ENCODE assay signal across 8 mouse cellular contexts in genomic region chr9:58249592-58250192, GRCm38 (mm10). TPM values are rescaled to one million over a fixed set of nuclear protein-coding genes. Genes with fewer than 3 reads are reported as not detected.
DNase-seq lines count a peak whose midpoint lies in the region; ATAC-seq and TF ChIP-seq lines count a peak whose summit lies in the region.

Gene Pml, minus strand, starts transcription at chr9:58249786.

- ATAC-seq in heart, embryonic 15.5 days (replicated peaks; ENCODE audit: insufficient number of reproducible peaks, insufficient read depth, low FRiP score, low read depth): peak; percentile 69
- peak; percentile 62 for ATAC-seq in liver, embryonic 15.5 days (ENCODE audit: insufficient read depth)
- no peak for ATAC-seq in neural tube, embryonic 12.5 days (ENCODE audit: low FRiP score, low read depth)

- no peaks in the 10 kb centered on the region for H3K27me3 ChIP-seq in erythroblast, embryonic 14.5 days (ENCODE audit: control insufficient read depth)
- no peaks in the 10 kb centered on the region for H3K27me3 ChIP-seq in heart, embryonic 15.5 days
- no peaks in the 10 kb centered on the region for H3K27me3 ChIP-seq in liver, embryonic 15.5 days
- no peaks in the 10 kb centered on the region for H3K27me3 ChIP-seq in neural tube, embryonic 12.5 days (replicated peaks)
- H3K27me3 ChIP-seq in testis, adult 2 months (ENCODE audit: control insufficient read depth, insufficient read depth, low read length): no peaks in the 10 kb centered on the region; the same call in 1 of the 2 replicates

- peak within 1 kb of the TSS; percentile 81 for H3K27ac ChIP-seq in bone marrow macrophage, adult 2 months (ENCODE audit: insufficient read depth, low read depth, low read length)
- peak within 1 kb of the TSS; percentile 95 for H3K27ac ChIP-seq in heart, embryonic 15.5 days
- peak within 1 kb of the TSS; percentile 95 for H3K27ac ChIP-seq in liver, embryonic 15.5 days (replicated peaks)
- no peak within 1 kb of the TSS for H3K27ac ChIP-seq in neural tube, embryonic 12.5 days
- H3K27ac ChIP-seq in testis, adult 2 months (ENCODE audit: control insufficient read depth, insufficient read depth, low read depth, low read length): peak within 1 kb of the TSS; percentile 79

- peak within 1 kb of the TSS; percentile 66 for H3K9ac ChIP-seq in heart, embryonic 15.5 days
- peak within 1 kb of the TSS; percentile 79 for H3K9ac ChIP-seq in liver, embryonic 15.5 days
- peak within 1 kb of the TSS; percentile 53 for H3K9ac ChIP-seq in neural tube, embryonic 12.5 days

- H3K4me1 ChIP-seq in bone marrow macrophage, adult 2 months (ENCODE audit: control insufficient read depth, insufficient read depth, low read length): peaks cover 37% of the 10 kb centered on the region
- H3K4me1 ChIP-seq in erythroblast, embryonic 14.5 days (ENCODE audit: control insufficient read depth): peaks cover 82% of the 10 kb centered on the region
- H3K4me1 ChIP-seq in heart, embryonic 15.5 days (replicated peaks): peaks cover 50% of the 10 kb centered on the region
- H3K4me1 ChIP-seq in liver, embryonic 15.5 days (replicated peaks): peaks cover 72% of the 10 kb centered on the region
- H3K4me1 ChIP-seq in neural tube, embryonic 12.5 days: peaks cover 16% of the 10 kb centered on the region
- peaks cover 7% of the 10 kb centered on the region for H3K4me1 ChIP-seq in testis, adult 2 months (ENCODE audit: control insufficient read depth, insufficient read depth, low read length)

- no peaks in the 10 kb centered on the region for H3K9me3 ChIP-seq in erythroblast, embryonic 14.5 days (ENCODE audit: control insufficient read depth, low read length)
- H3K9me3 ChIP-seq in heart, embryonic 15.5 days (replicated peaks): no peaks in the 10 kb centered on the region
- H3K9me3 ChIP-seq in liver, embryonic 15.5 days (replicated peaks): no peaks in the 10 kb centered on the region
- H3K9me3 ChIP-seq in neural tube, embryonic 12.5 days: no peaks in the 10 kb centered on the region

- WGBS in heart, embryonic 15.5 days: 1% methylated on average over 16 of the region's 16 CpGs
- WGBS in liver, embryonic 15.5 days (ENCODE audit: insufficient replicate concordance): under 1% methylated on average over 16 of the region's 16 CpGs
- WGBS in neural tube, embryonic 12.5 days: 2% methylated on average over 16 of the region's 16 CpGs

- H3K4me2 ChIP-seq in heart, embryonic 15.5 days: peak within 1 kb of the TSS; percentile 73
- H3K4me2 ChIP-seq in liver, embryonic 15.5 days: peak within 1 kb of the TSS; percentile 88
- peak within 1 kb of the TSS; percentile 62 for H3K4me2 ChIP-seq in neural tube, embryonic 12.5 days (replicated peaks)

- TF ChIP-seq CTCF in bone marrow macrophage, adult 2 months (IDR thresholded peaks at IDR 0.05; ENCODE audit: low read depth, low read length): no peak
- TF ChIP-seq CTCF in testis, adult 2 months (IDR thresholded peaks at IDR 0.05; ENCODE audit: control insufficient read depth, insufficient read depth, insufficient replicate concordance, low read depth, low read length): no peak

- H3K4me3 ChIP-seq in bone marrow macrophage, adult 2 months (ENCODE audit: insufficient read depth, low read length): peak within 1 kb of the TSS; percentile 76
- H3K4me3 ChIP-seq in erythroblast, embryonic 14.5 days (replicated peaks): peak within 1 kb of the TSS; percentile 90
- H3K4me3 ChIP-seq in heart, embryonic 15.5 days: peak within 1 kb of the TSS; percentile 58
- peak within 1 kb of the TSS; percentile 75 for H3K4me3 ChIP-seq in liver, embryonic 15.5 days (replicated peaks)
- peak within 1 kb of the TSS; percentile 32 for H3K4me3 ChIP-seq in neural tube, embryonic 12.5 days
- peak within 1 kb of the TSS; percentile 77 for H3K4me3 ChIP-seq in testis, adult 2 months (ENCODE audit: control insufficient read depth, low read depth, low read length)

- 0 out of 2 replicates have a peak, but pooled peaks have one; percentile 26 for TF ChIP-seq POLR2A in bone marrow macrophage, adult 2 months (IDR thresholded peaks at IDR 0.05; ENCODE audit: borderline replicate concordance, low read depth, low read length)
- TF ChIP-seq POLR2A in testis, adult 2 months (IDR thresholded peaks at IDR 0.05; ENCODE audit: control insufficient read depth, low read depth, low read length): no peak

- peaks cover 32% of the 10 kb centered on the region for H3K36me3 ChIP-seq in erythroblast, embryonic 14.5 days (ENCODE audit: control insufficient read depth)
- no peaks in the 10 kb centered on the region for H3K36me3 ChIP-seq in heart, embryonic 15.5 days
- peaks cover 12% of the 10 kb centered on the region for H3K36me3 ChIP-seq in liver, embryonic 15.5 days (replicated peaks)
- no peaks in the 10 kb centered on the region for H3K36me3 ChIP-seq in neural tube, embryonic 12.5 days
- H3K36me3 ChIP-seq in testis, adult 2 months (ENCODE audit: control insufficient read depth, insufficient read depth, low read length): no peaks in the 10 kb centered on the region

- DNase-seq in CD4-positive helper T cell, adult 2 months (ENCODE audit: low read depth, low spot score): peak; percentile 79
- DNase-seq in kidney, postnatal 14 days: peak; percentile 87

RNA-seq across cellular contexts. Expression of gene Pml, which starts in this region (rescaled TPM):
- polyA plus RNA-seq in bone marrow macrophage, adult 2 months (2012; ENCODE audit: insufficient read depth, insufficient read length, missing spikeins): 60.5 and 71.3 TPM in 2 replicates
- 6.8 and 10.8 TPM in 2 replicates for polyA plus RNA-seq in erythroblast, embryonic 14.5 days (2012)
- 10.0 and 15.8 TPM in 2 replicates for polyA plus RNA-seq in heart, embryonic 15.5 days (2015; fragmentation: Nextera tagmentation; extraction: Ambion mirVana)
- 19.3 and 22.0 TPM in 2 replicates for polyA plus RNA-seq in liver, embryonic 15.5 days (2015; fragmentation: Nextera tagmentation; extraction: Ambion mirVana)
- polyA plus RNA-seq in neural tube, embryonic 12.5 days (2016; fragmentation: Nextera tagmentation; extraction: Ambion mirVana): 5.6 and 8.2 TPM in 2 replicates
- 1.8 and 2.9 TPM in 2 replicates for polyA plus RNA-seq in testis, adult 2 months (2012; rRNA removed)

Comparison
In these comparisons a context has a peak if more than half of its experiments do, and no peak if none do; other contexts are left out.
1. H3K4me3 ChIP-seq: peak in every context shown above with its lines; median percentile 90 in erythroblast, embryonic 14.5 days; 77 in testis, adult 2 months; 76 in bone marrow macrophage, adult 2 months; 75 in liver, embryonic 15.5 days; 58 in heart, embryonic 15.5 days; 32 in neural tube, embryonic 12.5 days.